1 mouse cellular context compared by ENCODE assay signal in genomic region chr6:91163195-91163911, GRCm38 (mm10).
TF ChIP-seq lines count a peak whose summit lies in the region.

No protein-coding gene starts in this region.

TF ChIP-seq in MEL, 35 proteins besides CTCF, POLR2A, EP300 and RAD21 (continued from another document):
- peak; percentile 80 for TF ChIP-seq GATA1 (IDR thresholded peaks at IDR 0.05; ENCODE audit: low read depth, low read length)
- no peak for TF ChIP-seq HCFC1 (IDR thresholded peaks at IDR 0.05; ENCODE audit: low read depth, low read length)
- TF ChIP-seq ETS1 (IDR thresholded peaks at IDR 0.05; ENCODE audit: low read depth, low read length), result peak; percentile 76
- peak; percentile 88 for TF ChIP-seq TAL1 (IDR thresholded peaks at IDR 0.05; ENCODE audit: low read length)
- no peak for TF ChIP-seq MEF2A (IDR thresholded peaks at IDR 0.05; ENCODE audit: extremely low read depth, insufficient replicate concordance, low read depth, low read length, poor library complexity, severe bottlenecking)
- peak; percentile 45; the same call in 1 of the 2 replicates for TF ChIP-seq SIN3A (IDR thresholded peaks at IDR 0.05; ENCODE audit: low read length)
- peak; percentile 68; the same call in 1 of the 2 replicates for TF ChIP-seq RCOR1 (IDR thresholded peaks at IDR 0.05; ENCODE audit: low read depth, low read length)
- TF ChIP-seq POLR2AphosphoS5 (IDR thresholded peaks at IDR 0.05; ENCODE audit: borderline replicate concordance, low read depth, low read length), result no peak
- TF ChIP-seq NELFE (IDR thresholded peaks at IDR 0.05; ENCODE audit: low read depth, low read length), result no peak
- 0 out of 2 replicates have a peak, but pooled peaks have one; percentile 22 for TF ChIP-seq BHLHE40 (IDR thresholded peaks at IDR 0.05; ENCODE audit: borderline replicate concordance, low read depth, low read length)
- no peak for TF ChIP-seq ELF1 (IDR thresholded peaks at IDR 0.05; ENCODE audit: low read depth, low read length)
- no peak for TF ChIP-seq KAT2A (conservative IDR thresholded peaks at IDR 0.05; ENCODE audit: low read depth, low read length)
- peak; percentile 32; the same call in 1 of the 2 replicates for TF ChIP-seq ZMIZ1 (IDR thresholded peaks at IDR 0.05; ENCODE audit: low read depth, low read length)
- no peak for TF ChIP-seq ZKSCAN1 (IDR thresholded peaks at IDR 0.05; ENCODE audit: low read depth, low read length)
- peak; percentile 88 for TF ChIP-seq TCF12 (IDR thresholded peaks at IDR 0.05; ENCODE audit: low read depth, low read length)
- no peak for TF ChIP-seq MXI1 (IDR thresholded peaks at IDR 0.05; ENCODE audit: low read depth, low read length)
